Mouse (Mus musculus) kidney, postnatal 4 days (tissue): ENCODE data around the gene Sbk3.
A peak's percentile ranks its signal among the peaks of the same experiment; 100 is the strongest.

Experiments used
- DNase-seq, 2 experiments: peaks; one replicate each; pipeline ENCODE4 v3.0.0; 2021; ENCODE audit warnings: mixed read lengths in 2 of 2

Sbk3 gene

DNA sequence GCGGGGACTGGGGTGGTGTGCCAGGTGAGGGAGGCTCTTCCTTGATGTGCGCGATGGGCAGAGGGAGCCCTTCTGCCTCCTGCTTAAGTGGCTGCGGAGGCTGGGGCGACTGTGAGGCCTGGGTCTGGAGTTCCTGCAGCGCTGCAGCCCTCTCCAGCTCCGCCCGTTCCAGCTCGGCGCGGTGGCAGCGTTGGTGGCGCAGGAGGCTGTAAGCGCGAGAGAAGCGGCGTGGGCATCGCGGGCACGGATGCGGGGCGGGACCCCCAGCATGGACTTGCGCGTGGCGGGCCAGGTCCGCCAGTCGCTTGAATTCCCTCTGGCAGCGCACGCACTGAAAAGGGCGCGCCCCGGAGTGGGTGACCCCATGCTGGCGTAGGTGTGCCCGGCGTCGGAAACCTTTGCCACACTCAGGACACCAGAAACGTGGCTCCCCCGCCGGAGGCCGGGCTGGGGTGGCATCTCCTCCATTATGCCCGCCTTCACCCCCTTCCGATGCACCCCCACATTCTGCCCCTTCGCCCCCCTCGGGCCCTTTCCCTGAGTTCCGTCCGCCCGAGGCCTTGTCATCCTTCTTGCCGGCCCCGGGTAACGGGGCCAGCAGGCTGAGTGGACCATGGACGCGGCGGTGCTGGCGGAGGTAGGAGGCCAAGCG lies 22.5 kb upstream of the Sbk3 start:
- DNase-seq = no peak

- no peak for DNase-seq
Measured at GRCm38 (mm10) chr7:4988250-4988649, 17.3 kb upstream of the Sbk3 start.

DNA sequence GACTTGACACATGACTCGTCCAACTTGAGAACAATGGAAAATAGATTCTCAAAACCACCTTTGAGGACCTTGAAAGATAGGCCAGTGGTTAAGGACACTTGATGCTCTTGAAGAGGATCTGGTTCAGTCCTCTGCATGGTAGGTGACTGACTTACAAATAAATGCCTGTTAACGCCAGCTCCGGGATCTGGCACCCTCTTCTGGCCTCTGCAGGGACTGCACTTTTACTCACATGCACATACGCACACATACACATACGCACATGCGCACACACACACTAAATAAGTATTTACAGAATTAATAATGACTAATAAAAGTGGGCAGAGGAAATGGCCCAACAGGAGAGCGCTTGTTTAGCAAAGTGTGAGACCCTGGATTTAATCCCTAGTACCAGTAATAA lies 5.9 kb upstream of the Sbk3 start:
- DNase-seq = no peak

- DNase-seq = no peak
Measured at GRCm38 (mm10) chr7:4975455-4975854, 4.5 kb upstream of the Sbk3 start.

DNA sequence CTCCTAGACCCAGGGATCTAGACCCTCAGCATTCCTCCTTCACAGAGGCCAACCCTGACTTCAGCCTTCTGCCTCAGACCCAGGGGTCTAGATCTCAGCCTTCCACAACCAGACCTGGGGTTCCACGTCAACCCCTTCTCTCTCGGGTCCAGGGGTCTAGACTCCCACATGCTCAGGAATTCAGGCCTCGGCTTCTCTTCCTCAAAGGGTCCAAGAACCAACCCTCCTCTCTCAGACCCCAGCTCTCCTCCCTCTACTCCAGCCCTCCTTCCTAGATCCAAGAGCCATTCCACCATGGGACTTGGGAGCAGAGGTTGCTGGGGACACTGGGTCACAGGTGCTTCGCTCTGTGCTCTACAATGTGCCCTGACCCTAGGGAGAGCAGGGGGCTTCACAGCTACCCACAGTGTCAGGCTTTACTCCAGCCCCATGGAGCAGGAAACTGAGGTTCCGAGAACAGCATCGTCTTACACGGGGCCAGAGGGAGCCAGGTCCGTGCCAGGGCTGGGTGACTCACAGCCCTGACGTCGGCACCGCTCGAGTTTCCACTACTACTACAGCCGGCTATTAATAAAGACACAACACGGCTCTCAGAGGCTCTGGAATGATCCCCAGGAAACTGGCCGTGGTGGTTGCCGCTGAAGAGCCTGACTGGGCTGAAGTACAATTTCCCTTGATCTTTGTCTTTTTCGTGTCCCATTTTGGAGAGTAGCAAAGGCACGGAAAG lies 1.5 kb upstream of the Sbk3 start:
- peak in 1 of 2 experiments; percentile 31 for DNase-seq

DNA sequence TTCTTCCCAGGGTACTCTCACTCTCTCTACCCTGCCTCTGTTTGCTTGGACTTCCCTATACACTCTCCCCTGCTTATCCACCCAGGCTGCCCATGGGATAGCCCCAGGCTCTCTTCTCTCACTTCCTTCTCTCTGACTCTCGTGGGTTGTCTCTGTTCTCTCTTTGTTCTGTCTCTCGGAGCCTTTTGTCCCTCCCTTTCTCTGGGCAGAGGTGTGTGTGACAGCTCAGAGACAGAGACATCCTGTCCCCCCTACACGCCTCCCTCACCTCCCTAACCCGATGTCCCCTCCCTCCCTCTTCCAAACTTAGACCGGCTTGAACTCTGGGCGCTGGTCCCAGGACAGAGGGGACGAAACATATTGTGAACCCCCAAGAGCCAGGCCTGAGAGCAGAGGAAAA lies 742 bp upstream of the Sbk3 start:
- DNase-seq = peak in 1 of 2 experiments; percentile 21

DNA sequence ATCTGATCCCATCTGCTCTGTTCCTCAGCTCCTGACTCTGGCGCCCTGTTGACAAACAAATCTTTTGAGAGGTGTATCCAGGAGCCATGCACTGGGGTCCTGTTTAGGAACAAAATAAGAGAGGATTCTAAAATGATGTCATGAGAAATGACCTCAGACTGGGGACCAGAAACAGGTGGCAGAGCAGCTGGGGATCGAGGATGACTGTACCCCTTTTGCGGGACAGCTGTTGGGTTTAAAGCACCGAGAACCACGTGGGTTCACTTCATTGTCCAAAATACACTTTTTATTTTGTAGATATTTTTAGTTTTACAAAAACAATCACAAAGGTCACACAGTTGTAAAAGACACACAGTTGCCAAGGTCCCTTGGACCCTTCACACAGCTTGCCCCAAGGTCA lies 6.0 kb downstream of the Sbk3 start:
- no peak for DNase-seq

GRCm38 (mm10) chr7:4964272-4964671 lies 6.7 kb downstream of the Sbk3 start, which contains the start of gene Sbk2:
TSS of gene Sbk2 (minus strand) at chr7:4964406.
- peak; percentile 90 to 91 for DNase-seq

- no peak for DNase-seq
Measured at GRCm38 (mm10) chr7:4963527-4963926, 7.4 kb downstream of the Sbk3 start.

- no peak for DNase-seq
Measured at GRCm38 (mm10) chr7:4957361-4957760, 13.6 kb downstream of the Sbk3 start.

- DNase-seq = no peak
Measured at GRCm38 (mm10) chr7:4953815-4954445, 17.0 kb downstream of the Sbk3 start.

DNA sequence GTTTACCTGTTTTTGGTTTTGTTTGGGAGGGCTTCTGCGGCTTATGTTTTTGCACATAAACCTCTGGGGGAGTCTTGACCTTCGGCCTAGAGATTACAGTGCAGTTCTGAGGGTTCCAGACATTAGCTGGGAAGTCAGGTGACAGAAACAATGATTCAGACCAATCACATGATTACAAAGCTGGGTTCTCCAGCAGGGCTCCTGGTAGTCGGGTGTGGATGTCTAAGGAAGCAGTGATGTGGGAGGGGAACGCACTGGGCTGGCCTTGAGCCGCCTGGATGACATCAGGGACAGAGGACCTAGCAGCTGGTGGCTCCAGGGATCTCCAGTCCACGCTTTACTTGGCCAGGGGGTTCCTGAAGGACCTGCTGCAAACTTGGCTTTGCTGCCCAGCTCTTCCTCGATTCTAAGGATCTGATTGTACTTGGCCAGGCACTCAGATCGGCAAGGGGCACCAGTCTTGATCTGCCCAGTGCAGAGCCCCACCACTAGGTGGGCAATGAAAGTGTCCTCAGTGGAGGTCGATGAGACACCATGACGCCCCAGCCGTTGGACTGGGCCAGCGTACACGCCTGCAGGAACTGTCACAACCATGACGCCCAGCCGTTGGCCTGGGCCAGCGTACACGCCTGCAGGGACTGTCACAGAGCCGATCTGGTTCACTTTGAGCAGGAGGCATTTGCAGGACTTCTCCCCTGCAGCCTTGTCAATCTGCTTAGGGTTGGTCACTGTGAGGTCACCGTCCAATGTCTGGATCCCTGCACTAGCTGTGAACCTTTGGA lies 20.2 kb downstream of the Sbk3 start:
- DNase-seq = no peak

- DNase-seq = no peak
Measured at GRCm38 (mm10) chr7:4948386-4948785, 22.6 kb downstream of the Sbk3 start.

DNA sequence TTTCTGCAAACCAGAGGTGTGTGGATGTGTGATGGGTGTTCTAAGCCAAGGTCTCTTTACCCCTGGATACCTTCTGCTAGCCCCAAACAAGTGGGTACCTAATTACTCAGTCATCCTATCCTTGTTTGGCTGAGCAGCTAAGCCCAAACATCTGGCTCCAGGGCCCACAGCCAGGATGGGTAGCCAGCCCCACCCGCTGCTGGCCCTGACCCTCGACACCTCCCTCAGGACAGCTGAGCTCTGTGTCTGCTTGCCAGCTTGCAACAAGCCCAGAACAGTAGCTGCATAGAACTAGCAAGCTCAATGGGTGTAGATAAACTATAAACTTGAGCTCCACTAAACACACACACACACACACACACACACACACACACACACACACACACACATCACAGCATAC lies 23.1 kb downstream of the Sbk3 start:
- no peak for DNase-seq

DNA sequence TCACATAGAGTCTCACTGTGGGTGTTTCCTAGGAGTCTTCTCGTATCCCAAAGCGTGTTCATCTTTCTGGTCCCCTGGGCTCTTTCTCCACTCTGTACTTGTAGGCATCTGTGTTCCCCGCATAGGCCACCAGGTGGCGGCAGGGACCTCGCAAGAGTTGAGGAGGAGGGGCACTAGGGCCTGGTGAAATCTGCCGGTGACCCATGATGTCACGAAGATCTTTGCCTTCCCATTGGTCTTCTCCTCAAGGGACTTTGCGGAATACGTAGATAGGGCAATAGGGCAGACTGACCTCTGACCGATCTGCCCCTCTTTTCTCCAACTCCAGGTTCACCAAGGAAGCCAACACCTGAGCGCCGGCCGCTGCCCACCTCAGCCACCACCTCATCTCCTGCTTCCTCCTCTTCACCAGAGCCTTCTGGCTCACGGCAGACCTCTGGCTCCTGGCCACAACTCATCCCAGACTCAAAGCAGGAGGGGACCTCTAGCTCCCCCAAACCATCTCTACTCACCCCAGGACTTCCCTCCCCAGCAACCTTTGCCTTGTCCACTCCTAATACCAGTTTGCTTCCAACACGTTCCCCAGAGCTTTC lies 27.6 kb downstream of the Sbk3 start:
- peak; percentile 95 for DNase-seq

- no peak for DNase-seq
Measured at GRCm38 (mm10) chr7:4942673-4943072, 28.3 kb downstream of the Sbk3 start.

DNA sequence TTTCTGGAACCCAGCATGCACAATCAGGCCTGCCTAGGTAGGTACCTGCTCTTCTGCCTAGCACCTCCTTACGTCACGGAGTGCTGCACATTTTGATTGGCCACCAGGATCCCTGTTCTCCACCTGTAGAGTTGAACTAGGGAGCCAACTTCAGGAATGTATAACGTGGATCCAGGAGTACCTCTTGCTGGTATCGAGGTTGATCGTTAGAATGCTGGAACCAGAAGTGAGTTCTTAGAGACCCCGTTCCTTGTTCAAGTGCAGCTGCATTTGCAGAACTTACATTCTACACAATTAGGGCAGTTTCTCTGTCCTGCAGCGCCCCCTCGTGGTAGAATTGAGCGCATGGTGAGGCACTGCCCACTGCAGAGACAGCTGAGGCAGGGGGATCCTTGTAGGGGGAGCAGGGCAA lies 30.9 kb downstream of the Sbk3 start:
- peak; percentile 87 to 89 for DNase-seq

DNA sequence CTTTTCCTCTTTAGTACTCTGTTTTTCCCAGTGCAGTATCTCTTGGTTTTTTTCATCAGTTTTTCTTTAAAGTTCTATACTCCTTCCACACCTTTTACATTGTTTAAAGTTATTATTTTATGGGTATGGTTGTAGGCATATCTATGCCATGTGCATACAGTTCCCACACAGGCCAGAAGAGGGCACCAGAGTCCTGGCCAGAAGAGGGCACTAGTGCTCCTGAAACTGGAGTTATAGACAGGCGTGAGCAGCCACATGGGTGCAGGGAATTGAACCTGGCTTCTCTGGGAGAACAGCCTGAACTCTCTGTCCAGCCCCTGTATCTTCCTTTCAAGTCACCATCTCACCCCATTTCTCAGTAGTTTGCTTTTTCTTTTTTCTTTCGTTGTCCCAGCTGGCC lies 32.5 kb downstream of the Sbk3 start:
- peak; percentile 88 for DNase-seq

DNA sequence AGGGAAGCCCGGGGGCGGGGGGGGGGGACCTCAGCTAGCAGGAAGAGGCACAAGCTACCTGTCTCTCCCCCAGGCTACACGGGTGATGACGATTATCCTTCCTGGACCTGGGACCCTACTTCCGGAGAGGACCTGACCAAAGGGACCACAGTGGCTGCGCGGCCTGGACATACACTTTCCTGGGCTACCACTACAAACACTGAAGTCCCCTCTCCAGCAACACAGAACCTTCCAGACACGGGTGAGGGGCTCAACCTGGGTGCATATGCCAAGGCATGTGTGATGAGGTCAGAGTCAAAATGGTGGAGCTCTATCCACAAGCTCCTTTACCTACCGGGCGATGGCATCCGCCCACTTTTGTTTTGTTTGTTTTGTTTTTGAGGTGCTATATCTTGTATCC lies 33.6 kb downstream of the Sbk3 start:
- DNase-seq = no peak

DNA sequence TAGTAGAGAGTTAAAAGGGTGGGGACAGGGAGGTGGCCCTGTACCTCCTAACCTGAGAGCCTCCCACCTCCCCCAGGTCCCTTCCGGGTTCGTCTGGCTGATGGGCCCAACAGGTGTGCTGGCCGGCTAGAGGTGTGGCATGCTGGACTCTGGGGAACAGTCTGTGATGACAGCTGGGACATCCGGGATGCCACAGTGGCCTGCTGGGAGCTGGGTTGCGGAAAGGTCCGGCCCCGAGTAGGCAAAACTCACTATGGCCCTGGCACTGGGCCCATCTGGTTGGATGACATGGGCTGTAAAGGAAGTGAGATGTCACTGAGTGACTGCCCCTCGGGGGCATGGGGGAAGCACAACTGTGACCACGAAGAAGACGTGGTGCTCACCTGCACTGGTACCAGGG lies 34.1 kb downstream of the Sbk3 start:
- DNase-seq = peak in 1 of 2 experiments; percentile 17

DNA sequence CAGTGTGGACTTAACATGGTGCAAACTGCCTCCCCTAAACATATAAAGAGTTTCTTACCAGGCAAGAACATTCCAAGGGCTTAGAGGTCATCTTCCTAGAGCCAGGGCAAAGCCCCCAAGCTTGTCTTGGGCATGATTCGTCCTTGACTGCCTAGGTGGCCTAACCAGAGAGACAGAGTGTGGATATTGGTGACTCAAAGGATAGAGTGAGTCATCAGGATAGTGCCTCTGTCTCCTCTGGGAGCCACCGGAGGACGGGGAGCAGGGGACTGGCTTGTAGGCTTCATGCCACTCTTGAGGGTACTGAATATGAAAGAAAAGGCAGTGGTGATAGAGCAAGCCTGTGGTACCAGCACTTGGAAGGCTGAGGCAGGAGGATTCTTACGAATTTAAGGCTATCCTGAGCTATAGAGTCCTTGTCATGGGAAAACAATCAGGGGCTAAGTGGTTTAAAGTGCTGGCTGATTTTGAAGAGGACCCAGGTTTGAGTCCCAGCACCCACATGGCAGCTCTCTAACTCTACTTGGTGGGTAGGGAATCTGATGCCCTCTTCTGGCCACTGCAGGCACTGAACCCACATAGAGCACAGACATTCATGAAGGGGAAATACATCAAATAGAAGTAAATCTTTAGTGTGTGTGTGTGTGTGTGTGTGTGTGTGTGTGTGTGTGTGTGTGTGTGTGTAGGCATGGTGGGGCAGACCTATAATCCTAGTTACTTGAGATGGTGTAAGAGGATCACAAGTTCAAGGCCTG lies 36.6 kb downstream of the Sbk3 start:
- no peak for DNase-seq

DNA sequence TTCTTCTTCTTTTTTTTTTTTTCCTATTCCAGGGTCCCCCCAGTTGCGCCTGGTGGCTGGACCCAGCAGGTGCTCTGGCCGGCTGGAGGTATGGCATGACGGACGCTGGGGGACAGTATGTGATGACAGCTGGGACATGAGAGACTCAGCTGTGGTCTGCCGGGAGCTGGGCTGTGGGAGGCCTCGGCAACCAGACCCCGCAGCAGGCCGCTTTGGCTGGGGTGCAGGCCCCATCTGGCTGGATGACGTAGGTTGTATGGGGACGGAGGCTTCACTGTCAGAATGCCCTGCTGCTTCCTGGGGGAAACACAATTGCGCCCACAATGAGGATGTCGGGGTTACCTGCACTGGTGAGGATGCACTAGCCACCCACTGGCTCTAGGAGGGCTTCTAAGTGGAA lies 37.9 kb downstream of the Sbk3 start:
- DNase-seq = no peak
